Mouse (Mus musculus) neural tube, embryonic 12.5 days (tissue): ENCODE results near the gene Rps6ka5. TPM values are rescaled to one million over a fixed set of nuclear protein-coding genes. Genes with fewer than 3 reads are reported as not detected.

ENCODE experiments used
- ATAC-seq: fragments of 200-750 bp; cut with Nextera tagmentation; 2 replicates; pipeline ENCODE4 v1.8.0; 2017; ENCODE audit warnings: low read depth, mild to moderate bottlenecking, moderate TSS enrichment, moderate library complexity; ENCODE audit not compliant: low FRiP score
- H3K27ac ChIP-seq: fragments of 300-500 bp; sonication (generic); 2 replicates; pipeline ENCODE4 v1.5.1; 2016
- H3K27me3 ChIP-seq: fragments of 300-500 bp; sonication (generic); replicated peaks from 2 replicates; pipeline ENCODE4 v1.6.1; 2016; ENCODE audit warnings: mild to moderate bottlenecking
- H3K36me3 ChIP-seq: fragments of 300-500 bp; sonication (generic); 2 replicates; pipeline ENCODE4 v1.6.1; 2016; ENCODE audit warnings: mild to moderate bottlenecking
- H3K4me1 ChIP-seq: fragments of 300-500 bp; sonication (generic); 2 replicates; pipeline ENCODE4 v1.6.1; 2016
- H3K4me2 ChIP-seq: fragments of 300-500 bp; sonication (generic); replicated peaks from 2 replicates; pipeline ENCODE4 v1.6.1; 2016; ENCODE audit warnings: mild to moderate bottlenecking
- H3K4me3 ChIP-seq: fragments of 300-500 bp; sonication (generic); 2 replicates; pipeline ENCODE4 v1.5.1; 2016
- H3K9ac ChIP-seq: fragments of 300-500 bp; sonication (generic); 2 replicates; pipeline ENCODE4 v1.6.1; 2016; ENCODE audit warnings: mild to moderate bottlenecking
- H3K9me3 ChIP-seq: fragments of 300-500 bp; sonication (generic); 2 replicates; pipeline ENCODE4 v1.6.1; 2016; ENCODE audit warnings: mild to moderate bottlenecking
- WGBS: fragments of 180-500 bp; shearing (Covaris S2); methylation state at CpG from one replicate; pipeline ENCODE4 v1.1.7; 2016; 5-methylcytosine and 5-hydroxymethylcytosine counted together
- polyA plus RNA-seq: library from polyadenylated mRNA; unstranded; fragments of >200 nt; fragmentation: Nextera tagmentation; extraction: Ambion mirVana; gene quantifications from 2 replicates; pipeline ENCODE4 v1.2.1, GENCODE M21; 2016

The Rps6ka5 gene
- polyA plus RNA-seq, 1 experiment from 2014 or later = 5.4 TPM

DNA sequence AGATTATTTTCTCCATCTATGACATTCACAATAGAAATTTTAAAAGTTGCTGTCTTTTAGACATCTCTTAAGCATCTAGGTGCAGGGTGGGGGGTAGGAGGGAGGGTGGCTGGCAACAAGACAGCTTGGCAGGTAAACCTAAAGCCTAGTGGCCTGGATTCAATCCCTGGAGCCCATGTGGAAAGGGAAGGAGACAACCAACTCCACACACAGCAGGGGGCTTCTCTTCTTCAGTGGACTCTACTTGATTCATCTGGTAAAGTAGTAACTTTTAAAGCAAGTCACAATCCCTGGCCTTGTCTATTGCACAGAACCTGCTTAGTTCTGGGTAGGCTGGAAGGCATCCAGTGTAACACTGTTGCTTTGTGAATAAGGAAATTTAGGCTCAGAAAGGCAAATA, 9.3 kb downstream of the Rps6ka5 start:
- Histone ChIP-seq H3K27ac (no peak overlapping the region), H3K4me3 (no peak overlapping the region), H3K4me1 (no peaks in the 10 kb centered on the region), H3K27me3 (no peaks in the 10 kb centered on the region), H3K36me3 (no peaks in the 10 kb centered on the region), H3K9ac (no peak overlapping the region), H3K4me2 (no peak overlapping the region), H3K9me3 (no peaks in the 10 kb centered on the region)
- ATAC-seq = no peak

DNA sequence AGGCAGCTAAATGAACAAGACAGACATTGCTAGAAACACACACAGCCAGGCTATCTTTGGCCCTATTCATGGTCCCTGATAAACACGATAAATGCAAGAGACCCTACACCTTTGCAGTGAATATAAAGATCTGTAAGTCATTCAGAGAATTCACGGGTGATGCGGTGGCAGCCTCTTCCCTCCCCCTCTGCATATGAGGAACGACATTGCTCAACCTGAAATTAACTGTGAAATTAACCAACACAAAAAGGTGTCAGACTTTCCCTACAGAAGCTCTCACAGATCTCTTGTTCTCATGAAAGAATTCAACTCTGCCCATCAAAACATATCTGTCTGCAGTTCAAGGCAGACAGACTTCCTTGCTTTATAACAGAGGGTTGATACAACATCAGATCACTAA, 9.8 kb downstream of the Rps6ka5 start:
- no peaks in the 10 kb centered on the region for H3K27me3 ChIP-seq
- no peak overlapping the region for H3K27ac ChIP-seq
- ATAC-seq = no peak
- 81% methylated on average over 4 of the region's 4 CpGs for WGBS
- H3K4me3 ChIP-seq = no peak overlapping the region
- H3K9me3 ChIP-seq = no peaks in the 10 kb centered on the region
- H3K9ac ChIP-seq = no peak overlapping the region
- no peaks in the 10 kb centered on the region for H3K36me3 ChIP-seq
- no peak overlapping the region for H3K4me2 ChIP-seq
- no peaks in the 10 kb centered on the region for H3K4me1 ChIP-seq

DNA sequence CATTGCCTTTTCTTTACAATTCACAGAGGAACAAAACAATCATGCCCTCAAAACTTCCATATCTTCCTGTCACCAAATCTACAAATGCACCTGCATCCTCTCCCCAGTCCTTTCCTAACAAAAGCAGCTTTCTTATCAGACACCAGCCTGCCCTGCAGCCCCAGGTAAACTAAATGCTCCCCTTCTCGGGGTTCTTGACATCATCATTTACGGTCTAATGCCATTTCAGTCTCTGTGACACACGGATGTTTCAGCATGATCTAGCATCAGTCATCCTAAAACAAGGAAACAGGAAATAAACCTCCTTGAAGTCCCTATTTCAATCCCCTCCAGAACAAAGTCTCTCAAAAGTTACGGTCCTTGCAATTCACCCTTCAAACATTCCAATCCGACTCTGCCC, 15.0 kb downstream of the Rps6ka5 start:
- Histone ChIP-seq H3K9me3 (no peaks in the 10 kb centered on the region), H3K4me1 (no peaks in the 10 kb centered on the region), H3K4me3 (no peak overlapping the region), H3K4me2 (no peak overlapping the region), H3K36me3 (no peaks in the 10 kb centered on the region), H3K27ac (no peak overlapping the region), H3K27me3 (no peaks in the 10 kb centered on the region), H3K9ac (no peak overlapping the region)
- ATAC-seq = no peak
- WGBS = 62% methylated on average over 5 of the region's 5 CpGs

- no peak overlapping the region for H3K4me3 ChIP-seq
- no peak overlapping the region for H3K4me2 ChIP-seq
- H3K9me3 ChIP-seq = no peaks in the 10 kb centered on the region
- H3K9ac ChIP-seq = no peak overlapping the region
- H3K27ac ChIP-seq = no peak overlapping the region
- 86% methylated on average over 10 of the region's 10 CpGs for WGBS
- H3K27me3 ChIP-seq = no peaks in the 10 kb centered on the region
- no peak for ATAC-seq
- H3K4me1 ChIP-seq = no peaks in the 10 kb centered on the region
- no peaks in the 10 kb centered on the region for H3K36me3 ChIP-seq
Observed at GRCm38 (mm10) chr12:100711116-100711691, 15.6 kb downstream of the Rps6ka5 start.

DNA sequence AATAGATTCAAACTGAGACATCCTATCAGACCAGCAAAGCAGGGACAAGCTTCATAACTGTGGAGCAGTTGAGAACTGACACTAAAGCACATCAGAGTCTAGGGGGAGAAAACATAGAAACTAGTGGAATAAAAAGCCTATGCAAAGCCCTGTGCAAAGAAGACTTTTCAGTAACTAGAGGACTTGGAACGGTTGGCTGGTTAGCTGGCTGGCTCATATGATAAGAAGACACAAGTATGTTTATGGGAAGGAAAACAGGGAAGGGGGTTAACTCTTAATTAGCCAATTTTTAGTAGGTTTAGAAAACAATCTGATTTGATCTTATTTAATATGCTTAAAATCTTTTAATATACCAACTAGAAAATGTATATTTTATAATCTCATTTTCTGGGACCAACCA, 16.4 kb downstream of the Rps6ka5 start:
- Histone ChIP-seq H3K4me2 (no peak overlapping the region), H3K27me3 (no peaks in the 10 kb centered on the region), H3K4me1 (no peaks in the 10 kb centered on the region), H3K27ac (no peak overlapping the region), H3K9me3 (no peaks in the 10 kb centered on the region), H3K4me3 (no peak overlapping the region), H3K9ac (no peak overlapping the region), H3K36me3 (no peaks in the 10 kb centered on the region)
- 79% methylated on average over 1 of the region's 1 CpGs for WGBS
- no peak for ATAC-seq

DNA sequence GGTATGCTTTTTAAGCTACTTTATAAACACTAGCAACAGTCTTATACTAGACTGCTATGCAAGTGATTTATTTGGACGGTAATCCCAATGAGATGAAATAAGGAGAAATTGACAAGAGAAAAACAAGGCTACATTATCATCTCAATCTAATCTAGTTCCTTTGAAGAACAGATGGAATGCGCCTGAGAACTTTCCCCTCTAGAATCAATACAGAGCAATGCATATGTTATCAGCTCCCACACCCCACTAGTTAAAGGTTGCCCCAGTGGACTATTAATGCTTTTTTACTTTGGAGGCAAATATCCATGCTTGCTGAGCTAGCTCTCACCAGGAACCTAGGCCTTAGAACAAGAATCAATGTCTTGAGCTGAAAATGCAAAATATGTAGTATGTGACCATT, 19.5 kb downstream of the Rps6ka5 start:
- no peaks in the 10 kb centered on the region for H3K9me3 ChIP-seq
- no peak overlapping the region for H3K27ac ChIP-seq
- H3K36me3 ChIP-seq = no peaks in the 10 kb centered on the region
- H3K4me1 ChIP-seq = no peaks in the 10 kb centered on the region
- H3K4me2 ChIP-seq = no peak overlapping the region
- no peak overlapping the region for H3K4me3 ChIP-seq
- WGBS = 94% methylated on average over 2 of the region's 2 CpGs
- no peak for ATAC-seq
- no peaks in the 10 kb centered on the region for H3K27me3 ChIP-seq
- H3K9ac ChIP-seq = no peak overlapping the region

DNA sequence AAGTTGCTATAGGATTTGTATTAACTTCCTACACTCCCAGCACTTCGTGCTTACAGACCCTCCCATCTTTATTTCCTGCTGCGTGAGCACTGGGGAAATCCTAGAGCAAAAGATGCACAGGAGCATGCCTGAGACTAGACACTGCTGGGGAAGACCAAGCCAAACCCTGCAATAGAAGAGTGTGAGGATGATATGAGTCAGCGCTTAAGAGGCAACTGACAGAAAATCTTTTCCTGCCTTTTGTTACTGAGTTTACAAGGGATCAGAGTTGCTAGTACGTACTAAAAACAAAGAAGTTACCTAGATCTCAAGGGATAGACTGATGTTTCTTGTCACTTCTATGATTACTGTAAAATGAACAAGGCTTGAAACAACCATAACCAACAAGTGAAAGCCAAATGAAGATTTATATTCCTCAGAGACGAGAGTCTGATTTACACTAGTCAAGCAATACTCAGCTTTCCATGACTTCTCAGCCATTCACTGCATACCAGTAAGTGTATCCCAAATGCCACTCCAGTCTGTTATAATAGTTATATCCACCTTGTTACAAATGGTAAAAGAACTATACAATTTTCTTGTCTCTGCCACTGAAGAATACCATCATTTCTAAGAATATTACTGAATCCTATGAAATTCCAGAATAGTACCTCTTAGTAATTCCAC, 21.6 kb downstream of the Rps6ka5 start:
- no peaks in the 10 kb centered on the region for H3K27me3 ChIP-seq
- no peak overlapping the region for H3K4me2 ChIP-seq
- H3K36me3 ChIP-seq = no peaks in the 10 kb centered on the region
- no peaks in the 10 kb centered on the region for H3K4me1 ChIP-seq
- H3K27ac ChIP-seq = no peak overlapping the region
- 86% methylated on average over 5 of the region's 5 CpGs for WGBS
- ATAC-seq = no peak
- H3K9ac ChIP-seq = no peak overlapping the region
- H3K9me3 ChIP-seq = no peaks in the 10 kb centered on the region
- H3K4me3 ChIP-seq = no peak overlapping the region

- no peaks in the 10 kb centered on the region for H3K36me3 ChIP-seq
- no peak overlapping the region for H3K27ac ChIP-seq
- no peak for ATAC-seq
- H3K27me3 ChIP-seq = no peaks in the 10 kb centered on the region
- no peaks in the 10 kb centered on the region for H3K9me3 ChIP-seq
- 89% methylated on average over 1 of the region's 1 CpGs for WGBS
- no peak overlapping the region for H3K4me2 ChIP-seq
- H3K4me3 ChIP-seq = no peak overlapping the region
- H3K9ac ChIP-seq = no peak overlapping the region
- no peaks in the 10 kb centered on the region for H3K4me1 ChIP-seq
Observed at GRCm38 (mm10) chr12:100698019-100698418, 28.8 kb downstream of the Rps6ka5 start.

DNA sequence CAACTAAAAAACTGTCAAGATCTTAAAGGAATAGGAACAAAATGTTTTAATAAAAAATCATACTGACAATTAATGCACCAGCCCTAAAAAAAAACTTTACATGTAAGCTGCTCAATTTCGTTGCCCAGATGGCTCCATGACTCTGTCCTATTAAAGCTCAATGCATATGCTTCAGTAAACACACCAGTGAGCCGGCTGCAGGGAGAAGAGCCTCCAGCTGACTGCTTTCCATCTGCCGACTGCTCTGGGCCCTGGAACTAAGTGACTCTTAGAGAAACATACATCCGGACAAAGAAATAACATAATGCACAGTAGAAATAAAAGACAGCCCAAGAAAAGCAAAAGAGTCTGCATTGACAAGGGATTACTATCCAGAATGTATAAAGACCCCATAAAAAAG, 30.2 kb downstream of the Rps6ka5 start:
- ATAC-seq = no peak
- no peak overlapping the region for H3K4me2 ChIP-seq
- H3K4me1 ChIP-seq = no peaks in the 10 kb centered on the region
- H3K36me3 ChIP-seq = no peaks in the 10 kb centered on the region
- no peaks in the 10 kb centered on the region for H3K27me3 ChIP-seq
- no peaks in the 10 kb centered on the region for H3K9me3 ChIP-seq
- H3K4me3 ChIP-seq = no peak overlapping the region
- no peak overlapping the region for H3K9ac ChIP-seq
- no peak overlapping the region for H3K27ac ChIP-seq
- WGBS = 19% methylated on average over 4 of the region's 4 CpGs

DNA sequence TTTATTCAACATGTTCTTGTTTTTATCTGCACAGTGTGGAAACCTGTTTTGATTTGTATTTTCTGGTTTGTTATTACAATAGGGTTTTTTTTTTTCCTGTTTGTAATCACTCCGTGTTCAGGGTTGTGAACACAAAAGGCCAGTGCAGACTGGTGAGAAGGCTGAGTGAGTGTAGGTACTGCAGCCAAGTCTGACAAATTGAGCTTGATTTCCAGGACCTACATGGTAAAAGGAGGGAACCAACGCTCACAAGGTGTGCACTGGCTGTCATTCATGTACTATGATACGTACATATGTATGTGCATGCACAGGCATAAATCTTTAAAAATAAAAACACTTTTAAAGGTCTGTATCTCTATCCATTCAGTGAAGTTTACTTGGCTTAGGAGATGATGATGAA, 31.5 kb downstream of the Rps6ka5 start:
- no peak overlapping the region for H3K27ac ChIP-seq
- no peak overlapping the region for H3K4me3 ChIP-seq
- H3K4me2 ChIP-seq = no peak overlapping the region
- H3K27me3 ChIP-seq = no peaks in the 10 kb centered on the region
- H3K9ac ChIP-seq = no peak overlapping the region
- no peak for ATAC-seq
- H3K9me3 ChIP-seq = no peaks in the 10 kb centered on the region
- no peaks in the 10 kb centered on the region for H3K4me1 ChIP-seq
- 87% methylated on average over 3 of the region's 3 CpGs for WGBS
- no peaks in the 10 kb centered on the region for H3K36me3 ChIP-seq

DNA sequence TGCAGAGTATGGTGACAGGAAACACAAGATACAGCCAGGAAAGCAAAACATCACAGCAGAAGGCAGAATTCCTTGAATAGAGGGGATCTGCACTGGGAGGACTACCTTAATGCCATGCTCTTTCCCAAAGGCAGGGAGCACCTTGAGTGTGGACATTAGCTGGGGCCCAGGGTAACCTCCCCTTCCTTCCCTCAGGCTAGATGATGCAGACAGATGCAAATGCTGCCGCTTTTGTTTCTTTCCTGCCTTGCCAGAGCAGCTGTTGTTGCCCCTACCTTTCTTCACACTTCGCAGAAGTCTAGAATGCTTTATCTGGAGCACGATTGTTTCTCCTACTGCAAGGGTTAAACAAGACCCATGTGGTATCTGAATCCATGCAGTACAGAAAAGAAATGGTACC, 34.6 kb downstream of the Rps6ka5 start:
- Histone ChIP-seq H3K4me3 (no peak overlapping the region), H3K27me3 (no peaks in the 10 kb centered on the region), H3K36me3 (no peaks in the 10 kb centered on the region), H3K9ac (no peak overlapping the region), H3K27ac (no peak overlapping the region), H3K4me1 (no peaks in the 10 kb centered on the region), H3K4me2 (no peak overlapping the region), H3K9me3 (no peaks in the 10 kb centered on the region)
- 52% methylated on average over 3 of the region's 3 CpGs for WGBS
- no peak for ATAC-seq

DNA sequence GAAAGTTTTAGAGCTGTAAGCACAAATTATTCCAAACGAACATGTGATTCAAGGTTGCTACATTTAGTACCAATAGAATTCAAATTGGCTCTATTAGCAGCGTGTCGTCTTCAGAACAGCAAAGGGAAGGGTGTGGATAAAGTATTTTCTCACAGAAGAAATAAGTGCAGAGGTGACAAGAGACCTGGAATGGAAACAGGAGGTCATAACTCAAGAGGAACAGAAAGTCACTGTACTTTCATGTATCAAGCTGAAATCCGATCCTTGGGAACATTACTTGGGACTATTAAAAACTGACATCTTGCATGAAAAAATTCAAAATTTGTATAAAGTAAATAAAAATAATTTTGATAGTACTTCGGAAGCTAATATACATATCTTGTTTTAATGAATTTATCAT, 36.3 kb downstream of the Rps6ka5 start:
- no peak overlapping the region for H3K9ac ChIP-seq
- no peak overlapping the region for H3K4me2 ChIP-seq
- 81% methylated on average over 5 of the region's 5 CpGs for WGBS
- no peaks in the 10 kb centered on the region for H3K9me3 ChIP-seq
- H3K4me3 ChIP-seq = no peak overlapping the region
- H3K27ac ChIP-seq = no peak overlapping the region
- no peak for ATAC-seq
- no peaks in the 10 kb centered on the region for H3K27me3 ChIP-seq
- no peaks in the 10 kb centered on the region for H3K36me3 ChIP-seq
- no peaks in the 10 kb centered on the region for H3K4me1 ChIP-seq

- Histone ChIP-seq H3K9ac (no peak overlapping the region), H3K27me3 (no peaks in the 10 kb centered on the region), H3K4me3 (no peak overlapping the region), H3K36me3 (no peaks in the 10 kb centered on the region), H3K9me3 (no peaks in the 10 kb centered on the region), H3K4me1 (no peaks in the 10 kb centered on the region), H3K4me2 (no peak overlapping the region), H3K27ac (no peak overlapping the region)
- ATAC-seq = no peak
Observed at GRCm38 (mm10) chr12:100688177-100688576, 38.6 kb downstream of the Rps6ka5 start.
